Mouse (Mus musculus): ENCODE results near the gene Vmn1r214.

Gene Vmn1r214

GRCm38 (mm10) chr13:23030118-23030517 is at the start of gene Vmn1r214:
Vmn1r214 (plus strand) TSS chr13:23030418.
- DNase-seq (ENCODE audit: low spot score): no peak

GRCm38 (mm10) chr13:22990214-22990891 is 39.9 kb upstream of the Vmn1r214 start:
- DNase-seq (ENCODE audit: low spot score): no peak

DNA sequence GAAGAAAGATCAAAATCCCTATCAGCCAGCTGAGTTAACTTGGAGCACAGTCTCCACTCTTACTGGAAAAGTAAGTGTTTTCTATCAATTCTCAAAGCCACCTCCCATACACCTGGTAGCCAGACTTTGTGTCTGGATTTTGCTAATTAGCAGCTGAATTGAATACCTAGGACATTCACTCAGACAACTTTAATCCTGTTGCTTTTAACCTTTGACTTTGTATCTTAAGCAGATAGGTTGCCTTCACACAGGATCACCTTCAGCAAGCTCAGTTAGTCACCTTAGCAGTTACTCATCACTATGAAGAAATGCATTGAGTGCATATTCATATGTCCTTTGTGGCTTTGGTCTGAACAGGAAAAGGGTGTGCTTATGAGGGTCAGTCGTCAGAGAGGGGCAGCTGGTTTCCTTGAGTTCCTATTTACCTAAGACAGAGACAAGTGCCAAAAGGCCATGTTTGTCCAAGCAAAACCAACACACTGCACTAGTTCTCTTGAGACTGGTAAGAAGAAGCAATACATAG is 38.0 kb upstream of the Vmn1r214 start:
- DNase-seq (ENCODE audit: low spot score): no peak

GRCm38 (mm10) chr13:22992721-22993120 is 37.5 kb upstream of the Vmn1r214 start:
- DNase-seq (ENCODE audit: low spot score): no peak

- DNase-seq (ENCODE audit: low spot score): no peak
Measured at GRCm38 (mm10) chr13:23007356-23007755, 22.9 kb upstream of the Vmn1r214 start, which contains the start of gene Vmn1r213. Vmn1r213 (plus strand) TSS chr13:23007656.

DNA sequence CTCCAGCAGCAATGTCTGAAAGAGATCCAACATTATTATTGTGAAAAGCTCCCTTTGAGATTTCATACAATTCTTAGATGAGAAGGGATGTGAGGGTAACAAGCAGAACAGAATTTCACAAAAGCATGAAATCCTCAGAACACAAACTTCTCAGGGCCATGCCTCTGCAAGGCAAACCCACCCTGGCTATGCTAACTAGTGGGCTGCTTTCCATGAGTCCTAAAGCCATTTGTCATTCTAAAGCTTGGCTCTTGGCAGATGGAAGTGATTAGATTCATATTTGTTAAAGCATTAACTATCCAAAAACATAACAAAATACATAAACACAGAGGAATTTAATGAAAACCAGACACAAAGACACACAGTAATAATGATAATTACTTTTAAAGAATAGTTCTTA is 12.1 kb upstream of the Vmn1r214 start:
- no peak for DNase-seq (ENCODE audit: low spot score)

DNA sequence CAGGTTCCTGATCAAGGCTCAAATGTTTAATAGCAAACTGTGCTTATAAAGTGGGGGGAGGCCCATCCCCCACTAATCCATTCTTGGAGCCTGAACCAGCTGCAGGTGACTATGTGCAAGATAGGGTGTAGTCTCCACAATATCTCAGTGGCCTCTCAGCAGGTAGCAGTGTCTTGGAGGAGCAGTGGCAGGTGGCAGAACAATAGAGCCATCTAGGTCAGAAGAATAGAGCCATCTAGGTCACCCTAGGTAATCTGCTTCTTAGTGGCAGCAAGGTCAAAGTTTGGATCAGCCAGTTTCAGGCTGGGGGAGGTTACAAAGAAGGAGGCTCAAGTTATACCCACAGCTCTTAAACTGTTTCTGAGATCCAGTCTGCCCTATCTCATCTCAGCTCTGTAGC is 5.4 kb upstream of the Vmn1r214 start:
- DNase-seq (ENCODE audit: low spot score): no peak

DNA sequence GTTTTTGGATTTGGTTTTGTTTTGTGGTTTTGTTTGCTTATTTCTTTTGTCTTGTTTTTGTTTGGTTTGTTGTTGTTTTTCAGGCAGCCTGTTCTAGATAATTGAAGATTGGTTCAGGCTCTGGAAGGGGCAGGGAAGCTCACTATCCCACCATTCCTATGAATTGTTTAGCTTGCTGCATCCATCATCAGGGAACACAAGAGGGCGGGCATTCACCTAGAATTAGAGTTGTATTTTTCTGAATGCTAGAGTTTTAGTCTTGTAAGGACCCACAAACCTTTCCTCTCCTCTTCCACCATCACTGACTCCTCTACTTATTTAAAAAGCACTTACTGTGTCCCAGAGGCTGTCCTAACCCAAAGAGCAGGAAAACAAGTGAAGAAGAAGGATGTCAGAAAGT is 27.6 kb downstream of the Vmn1r214 start:
- DNase-seq (ENCODE audit: low spot score): no peak

DNA sequence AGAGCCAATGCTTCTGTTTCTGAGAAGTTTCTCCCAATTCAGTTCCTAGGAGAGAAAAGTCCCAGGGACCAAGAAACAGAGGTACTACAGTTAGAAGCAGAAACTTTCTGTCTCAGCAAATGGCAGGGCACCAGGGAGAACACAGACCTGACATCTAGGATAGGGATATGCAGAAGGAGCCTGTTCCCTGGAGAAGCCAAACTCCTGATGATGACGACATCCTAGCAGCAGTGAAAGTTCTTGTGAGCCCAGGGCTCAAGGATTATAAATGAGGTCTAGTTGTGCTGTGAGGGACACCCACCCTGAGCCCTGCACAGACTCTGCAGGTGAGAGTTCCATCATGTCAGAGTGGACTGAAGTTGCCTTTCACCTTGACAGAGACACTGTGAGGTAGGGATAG is 37.5 kb downstream of the Vmn1r214 start, which contains the start of gene Vmn1r215:
TSS of gene Vmn1r215 (plus strand) at position 301 of the 400 bp plus-strand sequence.
- DNase-seq (ENCODE audit: low spot score): no peak

- no peak for DNase-seq (ENCODE audit: low spot score)
Measured at GRCm38 (mm10) chr13:23069312-23069711, 39.1 kb downstream of the Vmn1r214 start.

All from MN1 (cell line).